Mouse (Mus musculus) heart, embryonic 12.5 days (tissue): ENCODE data around the gene Runx1. TPM values are rescaled to one million over a fixed set of nuclear protein-coding genes. Genes with fewer than 3 reads are reported as not detected.

Source experiments
- ATAC-seq: fragments of 200-750 bp; cut with Nextera tagmentation; 2 replicates; pipeline ENCODE4 v1.8.0; 2017; ENCODE audit warnings: moderate TSS enrichment, moderate library complexity; ENCODE audit not compliant: insufficient number of reproducible peaks, low FRiP score
- H3K27ac ChIP-seq: fragments of 300-500 bp; sonication (generic); 2 replicates; pipeline ENCODE4 v1.5.1; 2016; ENCODE audit warnings: mild to moderate bottlenecking, moderate library complexity; ENCODE audit not compliant: poor library complexity, severe bottlenecking
- H3K27me3 ChIP-seq: fragments of 300-500 bp; sonication (generic); replicated peaks from 2 replicates; pipeline ENCODE4 v1.6.1; 2016; ENCODE audit warnings: mild to moderate bottlenecking, moderate library complexity
- H3K36me3 ChIP-seq: fragments of 300-500 bp; sonication (generic); 2 replicates; pipeline ENCODE4 v1.6.1; 2016; ENCODE audit warnings: mild to moderate bottlenecking, moderate library complexity
- H3K4me1 ChIP-seq: fragments of 300-500 bp; sonication (generic); replicated peaks from 2 replicates; pipeline ENCODE4 v1.6.1; 2016; ENCODE audit warnings: mild to moderate bottlenecking
- H3K4me2 ChIP-seq: fragments of 300-500 bp; sonication (generic); 2 replicates; pipeline ENCODE4 v1.6.1; 2016; ENCODE audit warnings: mild to moderate bottlenecking, moderate library complexity
- H3K4me3 ChIP-seq: fragments of 300-500 bp; sonication (generic); 2 replicates; pipeline ENCODE4 v1.5.1; 2016; ENCODE audit warnings: mild to moderate bottlenecking
- H3K9ac ChIP-seq: fragments of 300-500 bp; sonication (generic); 2 replicates; pipeline ENCODE4 v1.6.1; 2016; ENCODE audit warnings: mild to moderate bottlenecking, moderate library complexity
- H3K9me3 ChIP-seq: fragments of 300-500 bp; sonication (generic); replicated peaks from 2 replicates; pipeline ENCODE4 v1.6.1; 2016; ENCODE audit warnings: mild to moderate bottlenecking, moderate library complexity
- WGBS: fragments of 180-500 bp; shearing (Covaris S2); methylation state at CpG from one replicate; pipeline ENCODE4 v1.1.7; 2016; 5-methylcytosine and 5-hydroxymethylcytosine counted together
- polyA plus RNA-seq: library from polyadenylated mRNA; unstranded; fragments of >200 nt; fragmentation: Nextera tagmentation; extraction: Ambion mirVana; gene quantifications from 2 replicates; pipeline ENCODE4 v1.2.1, GENCODE M21; 2016

The Runx1 gene
- polyA plus RNA-seq, 1 experiment from 2014 or later: 1.5 TPM

DNA sequence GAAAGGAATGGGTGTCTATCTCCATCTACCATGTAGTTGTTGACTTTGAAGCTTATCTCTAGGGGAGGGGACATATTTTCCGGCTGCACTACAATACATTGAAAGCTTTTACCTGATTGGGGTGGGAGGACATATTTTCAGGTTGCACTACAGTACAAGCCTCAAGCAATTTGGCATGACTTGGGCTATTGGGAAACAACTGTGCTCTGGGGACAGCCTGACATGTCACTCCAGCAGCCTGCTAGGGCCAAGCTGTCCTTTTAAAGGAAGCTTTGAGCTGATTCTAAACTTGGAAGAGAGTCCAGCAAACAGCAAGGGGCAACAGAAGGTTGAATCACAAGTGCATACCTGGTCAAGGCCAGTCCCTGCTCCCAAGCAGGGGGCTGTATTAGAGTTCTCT, 270.9 kb downstream of the Runx1 start:
- Histone ChIP-seq H3K4me2 (no peak overlapping the region), H3K27me3 (peaks cover 6% of the 10 kb centered on the region; the same call in 1 of the 2 replicates), H3K9me3 (no peaks in the 10 kb centered on the region), H3K9ac (no peak overlapping the region), H3K27ac (no peak overlapping the region), H3K4me1 (peaks cover 5% of the 10 kb centered on the region; the same call in 1 of the 2 replicates), H3K4me3 (no peak overlapping the region), H3K36me3 (no peaks in the 10 kb centered on the region)
- 42% methylated on average over 1 of the region's 1 CpGs for WGBS
- no peak for ATAC-seq

DNA sequence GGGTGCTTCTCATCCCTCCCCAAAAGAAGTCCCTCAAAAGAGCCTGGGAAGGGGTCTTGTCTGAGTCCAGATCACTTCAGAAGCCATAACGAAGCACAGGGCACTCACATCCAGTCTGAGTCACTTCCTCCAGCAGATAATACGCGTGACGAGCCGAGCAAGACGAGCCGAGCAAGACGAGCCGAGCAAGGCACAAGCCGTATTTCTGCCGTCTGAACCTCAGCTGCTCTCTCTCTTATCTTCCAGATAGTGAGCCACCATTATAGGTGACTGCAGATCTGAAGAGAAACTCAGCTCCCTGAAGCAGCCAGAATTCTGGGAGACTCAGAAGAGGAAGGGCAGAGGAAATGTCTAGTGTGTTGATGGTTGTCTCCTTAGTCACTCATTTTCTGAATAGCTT, 273.1 kb downstream of the Runx1 start:
- Histone ChIP-seq H3K4me1 (peaks cover 5% of the 10 kb centered on the region; the same call in 1 of the 2 replicates), H3K9me3 (no peaks in the 10 kb centered on the region), H3K27ac (no peak overlapping the region), H3K36me3 (no peaks in the 10 kb centered on the region), H3K4me3 (no peak overlapping the region), H3K27me3 (no peaks in the 10 kb centered on the region), H3K9ac (no peak overlapping the region), H3K4me2 (peak overlapping the region; percentile 33; the same call in 1 of the 2 replicates)
- 7% methylated on average over 11 of the region's 11 CpGs for WGBS
- no peak for ATAC-seq

DNA sequence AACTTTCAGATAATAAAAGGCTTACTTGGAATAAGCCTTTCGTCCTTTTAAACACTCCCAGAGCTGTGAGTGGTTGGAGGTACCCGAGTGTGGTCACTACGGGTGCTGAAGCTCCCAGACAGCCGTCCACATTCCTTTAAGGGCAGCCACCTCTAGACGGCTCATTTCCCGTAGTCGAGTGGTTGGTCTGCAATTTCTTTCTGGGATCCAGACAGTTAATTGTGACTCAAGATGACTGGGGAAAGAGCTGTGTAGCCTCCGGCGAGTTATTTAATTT, 273.9 kb downstream of the Runx1 start:
- ATAC-seq: no peak
- H3K36me3 ChIP-seq: no peaks in the 10 kb centered on the region
- H3K4me1 ChIP-seq: peaks cover 5% of the 10 kb centered on the region; the same call in 1 of the 2 replicates
- WGBS: 73% methylated on average over 9 of the region's 9 CpGs
- no peak overlapping the region for H3K4me3 ChIP-seq
- no peaks in the 10 kb centered on the region for H3K9me3 ChIP-seq
- H3K4me2 ChIP-seq: no peak overlapping the region
- no peak overlapping the region for H3K27ac ChIP-seq
- no peak overlapping the region for H3K9ac ChIP-seq
- no peaks in the 10 kb centered on the region for H3K27me3 ChIP-seq
